ENCODE assay signal across 18 mouse cellular contexts in genomic region chr6:4652596-4653134, GRCm38 (mm10). TPM values are rescaled to one million over a fixed set of nuclear protein-coding genes. Genes with fewer than 3 reads are reported as not detected.
DNase-seq lines count a peak whose midpoint lies in the region; ATAC-seq and TF ChIP-seq lines count a peak whose summit lies in the region.
"Had no signal": no experiment of that assay in that cellular context is flagged by ENCODE, and none has a peak within 500 bp of the region (broad histone marks: within the 10 kb centered on the region; RNA-seq: fewer than 3 reads in every experiment).

No protein-coding gene starts in this region.

- no peak overlapping the region for H3K9ac ChIP-seq in intestine, postnatal 0 days (ENCODE audit: low read depth, low read length)
- no peak overlapping the region for H3K9ac ChIP-seq in intestine, embryonic 15.5 days
- H3K9ac ChIP-seq in midbrain, postnatal 0 days (replicated peaks; ENCODE audit: low read length, poor library complexity, severe bottlenecking): no peak overlapping the region
- H3K9ac ChIP-seq in midbrain, embryonic 13.5 days (replicated peaks): no peak overlapping the region
- H3K9ac ChIP-seq: heart, embryonic 15.5 days; hindbrain, embryonic 14.5 days; liver, embryonic 14.5 days; neural tube, embryonic 15.5 days had no signal

- no peak overlapping the region for H3K27ac ChIP-seq in intestine, postnatal 0 days (ENCODE audit: low read depth, low read length)
- H3K27ac ChIP-seq in intestine, embryonic 15.5 days: no peak overlapping the region
- no peak overlapping the region for H3K27ac ChIP-seq in midbrain, postnatal 0 days (ENCODE audit: low read depth, low read length)
- no peak overlapping the region for H3K27ac ChIP-seq in midbrain, embryonic 13.5 days
- H3K27ac ChIP-seq: heart, embryonic 15.5 days; hindbrain, embryonic 14.5 days; liver, embryonic 14.5 days; neural tube, embryonic 15.5 days had no signal

- H3K4me2 ChIP-seq in intestine, postnatal 0 days (replicated peaks; ENCODE audit: low read depth): no peak overlapping the region
- H3K4me2 ChIP-seq in intestine, embryonic 15.5 days (replicated peaks): no peak overlapping the region
- H3K4me2 ChIP-seq in midbrain, postnatal 0 days (ENCODE audit: low read depth, low read length, poor library complexity, severe bottlenecking): no peak overlapping the region
- no peak overlapping the region for H3K4me2 ChIP-seq in midbrain, embryonic 13.5 days (replicated peaks)
- H3K4me2 ChIP-seq: heart, embryonic 15.5 days; hindbrain, embryonic 14.5 days; neural tube, embryonic 15.5 days had no signal

- no peaks in the 10 kb centered on the region for H3K4me1 ChIP-seq in intestine, postnatal 0 days (replicated peaks; ENCODE audit: control insufficient read depth, insufficient read depth, low read length)
- no peaks in the 10 kb centered on the region for H3K4me1 ChIP-seq in intestine, embryonic 15.5 days (replicated peaks)
- no peaks in the 10 kb centered on the region for H3K4me1 ChIP-seq in midbrain, postnatal 0 days (ENCODE audit: insufficient read depth, low read length)
- H3K4me1 ChIP-seq in midbrain, embryonic 13.5 days (replicated peaks): no peaks in the 10 kb centered on the region
- H3K4me1 ChIP-seq: heart, embryonic 15.5 days; neural tube, embryonic 15.5 days had no signal

- no peaks in the 10 kb centered on the region for H3K27me3 ChIP-seq in intestine, postnatal 0 days (replicated peaks; ENCODE audit: control insufficient read depth, insufficient read depth, low read length)
- no peaks in the 10 kb centered on the region for H3K27me3 ChIP-seq in intestine, embryonic 15.5 days (replicated peaks)
- H3K27me3 ChIP-seq in midbrain, postnatal 0 days (ENCODE audit: insufficient read depth, low read length): no peaks in the 10 kb centered on the region
- H3K27me3 ChIP-seq in midbrain, embryonic 13.5 days: no peaks in the 10 kb centered on the region
- H3K27me3 ChIP-seq: heart, embryonic 15.5 days; neural tube, embryonic 15.5 days had no signal

- 84% methylated on average over 8 of the region's 8 CpGs for WGBS in intestine, postnatal 0 days
- 74% methylated on average over 8 of the region's 8 CpGs for WGBS in intestine, embryonic 15.5 days
- WGBS in midbrain, postnatal 0 days: 82% methylated on average over 8 of the region's 8 CpGs
- 78% methylated on average over 8 of the region's 8 CpGs for WGBS in midbrain, embryonic 13.5 days

- H3K4me3 ChIP-seq in intestine, postnatal 0 days (ENCODE audit: low read depth, low read length): no peak overlapping the region
- H3K4me3 ChIP-seq in intestine, embryonic 15.5 days (replicated peaks): no peak overlapping the region
- H3K4me3 ChIP-seq in midbrain, postnatal 0 days (ENCODE audit: low read depth, low read length): no peak overlapping the region
- no peak overlapping the region for H3K4me3 ChIP-seq in midbrain, embryonic 13.5 days (replicated peaks)
- H3K4me3 ChIP-seq: heart, embryonic 15.5 days; neural tube, embryonic 15.5 days had no signal

- peak; percentile 7 to 16 for DNase-seq in cerebellum, postnatal 10 days
- no peak for DNase-seq in cerebellum, adult 9-10 months
- no peak for DNase-seq in midbrain, postnatal 0 days (ENCODE audit: low spot score)
- DNase-seq in frontal cortex, adult 2 months (ENCODE audit: extremely low spot score in 1 of 2, low spot score in 1 of 2): no peak
- DNase-seq: cerebellum, adult 11-12 months; layer of hippocampus, adult 9-11 months; retina, postnatal 1 day; thymus, postnatal 4 days had no signal

- H3K9me3 ChIP-seq in intestine, postnatal 0 days (ENCODE audit: control insufficient read depth): no peaks in the 10 kb centered on the region
- no peaks in the 10 kb centered on the region for H3K9me3 ChIP-seq in intestine, embryonic 15.5 days
- H3K9me3 ChIP-seq in midbrain, postnatal 0 days (ENCODE audit: low read length): 0 out of 2 replicates have a peak, but pooled peaks cover 3% of the 10 kb centered on the region
- no peaks in the 10 kb centered on the region for H3K9me3 ChIP-seq in midbrain, embryonic 13.5 days
- H3K9me3 ChIP-seq: G1E; heart, embryonic 15.5 days; neural tube, embryonic 15.5 days had no signal

- ATAC-seq in intestine, postnatal 0 days: no peak
- ATAC-seq in intestine, embryonic 15.5 days: no peak
- no peak for ATAC-seq in midbrain, postnatal 0 days (ENCODE audit: low FRiP score)
- ATAC-seq in midbrain, embryonic 13.5 days: no peak
- no peak for ATAC-seq in monocyte, adult 5-6 weeks (replicated peaks; ENCODE audit: insufficient number of reproducible peaks, low FRiP score, low TSS enrichment, poor library complexity, severe bottlenecking)
- ATAC-seq: activated CD4-positive, CD25-positive, alpha-beta regulatory T cell, adult 4 months had no signal

- 0 out of 2 replicates have a peak, but pooled peaks have one; percentile 21 for TF ChIP-seq CTCF in intestine, postnatal 0 days (IDR thresholded peaks at IDR 0.05; ENCODE audit: low read depth)
- peak; percentile 9; the same call in 1 of the 2 replicates for TF ChIP-seq CTCF in midbrain, postnatal 0 days (IDR thresholded peaks at IDR 0.05)

- H3K36me3 ChIP-seq in intestine, postnatal 0 days (ENCODE audit: control insufficient read depth, insufficient read depth): no peaks in the 10 kb centered on the region
- no peaks in the 10 kb centered on the region for H3K36me3 ChIP-seq in intestine, embryonic 15.5 days
- H3K36me3 ChIP-seq in midbrain, postnatal 0 days (ENCODE audit: insufficient read depth, low read length): no peaks in the 10 kb centered on the region
- H3K36me3 ChIP-seq in midbrain, embryonic 13.5 days: no peaks in the 10 kb centered on the region
- H3K36me3 ChIP-seq: G1E; heart, embryonic 15.5 days; neural tube, embryonic 15.5 days had no signal

RNA-seq across cellular contexts. Expression of gene Casd1, which starts 52.0 kb away (rescaled TPM):
- 12.0 and 12.1 TPM in 2 replicates for polyA plus RNA-seq in intestine, postnatal 0 days (2015; fragmentation: Nextera tagmentation; extraction: Ambion mirVana)
- polyA plus RNA-seq in intestine, embryonic 15.5 days (2015; fragmentation: Nextera tagmentation; extraction: Ambion mirVana): 20.3 and 22.7 TPM in 2 replicates
- 93.6 and 123 TPM in 2 replicates for total RNA-seq in midbrain, postnatal 0 days (2014; rRNA removed)
- 42.1 and 44.7 TPM in 2 replicates for polyA plus RNA-seq in midbrain, postnatal 0 days (2015; fragmentation: Nextera tagmentation; extraction: Ambion mirVana)
- polyA plus RNA-seq in midbrain, embryonic 13.5 days (2015; fragmentation: Nextera tagmentation; extraction: Ambion mirVana): 39.0 and 39.9 TPM in 2 replicates
- 19.5 to 42.0 TPM (median 24.1 TPM) in 3 replicates for total RNA-seq in monocyte, adult 5-6 weeks (2017)
- polyA plus RNA-seq in frontal cortex, adult 2 months (2012; rRNA removed): 41.5 and 46.0 TPM in 2 replicates

Comparison
In these comparisons a context has a peak if more than half of its experiments do, and no peak if none do; other contexts are left out.
1. DNase-seq: peak in cerebellum, postnatal 10 days (2 of 2); none in cerebellum, adult 9-10 months (single experiment), midbrain, postnatal 0 days (single experiment) and frontal cortex, adult 2 months (0 of 2).